Mouse (Mus musculus) cerebellum, adult 9-11 months (tissue): ENCODE results near the gene Npm1.

Experiments used
- DNase-seq: peaks from one replicate; pipeline ENCODE4 v3.0.0; 2022

The Npm1 gene

DNA sequence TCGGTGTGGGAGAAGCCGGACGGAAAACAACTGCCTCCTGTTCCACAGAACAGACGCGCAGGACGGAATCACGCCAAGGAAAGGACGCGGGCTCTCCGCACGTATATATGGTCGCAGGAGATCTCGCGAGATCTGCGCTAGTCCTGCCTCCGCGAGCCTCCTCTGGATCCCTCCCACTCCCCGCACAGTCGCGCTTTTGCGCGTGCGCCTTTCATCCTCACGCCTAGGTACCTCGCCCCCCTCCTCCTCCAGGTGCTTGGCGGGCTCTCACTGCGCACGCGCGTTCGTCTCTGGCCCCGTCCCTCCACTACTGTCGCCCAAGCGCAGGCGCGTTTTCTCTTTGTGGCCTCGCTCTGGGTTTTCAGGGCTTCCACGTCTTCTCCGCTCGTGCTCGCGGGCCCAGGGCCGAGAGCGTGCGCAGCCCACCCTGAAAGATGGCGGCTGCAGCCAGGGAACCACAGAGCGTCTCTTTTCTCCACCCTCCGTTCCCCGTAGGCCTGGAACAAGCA lies at the start of gene Npm1:
TSS of gene Npm1 (minus strand) at position 209 of the 509 bp plus-strand sequence.
- DNase-seq: peak; percentile 100

DNA sequence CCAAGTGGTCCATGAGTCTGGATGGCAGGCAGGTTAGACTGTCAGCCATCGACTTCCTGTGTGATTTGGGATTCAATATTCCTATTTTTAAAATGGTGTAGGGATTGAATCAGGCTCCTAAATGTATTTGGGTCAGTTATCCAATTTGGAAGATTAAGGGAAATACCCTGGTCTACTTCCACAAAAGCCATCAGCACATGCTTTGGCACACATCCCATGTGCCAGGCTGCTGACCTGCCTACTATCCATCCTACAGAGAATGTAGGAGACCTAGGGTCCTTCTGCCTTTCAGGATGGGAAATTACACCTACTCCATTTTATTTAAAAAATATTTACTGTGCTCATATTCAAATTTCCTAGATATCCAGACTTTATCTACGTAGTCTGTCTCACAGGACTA lies 44.4 kb upstream of the Npm1 start:
- DNase-seq: peak; percentile 32

DNA sequence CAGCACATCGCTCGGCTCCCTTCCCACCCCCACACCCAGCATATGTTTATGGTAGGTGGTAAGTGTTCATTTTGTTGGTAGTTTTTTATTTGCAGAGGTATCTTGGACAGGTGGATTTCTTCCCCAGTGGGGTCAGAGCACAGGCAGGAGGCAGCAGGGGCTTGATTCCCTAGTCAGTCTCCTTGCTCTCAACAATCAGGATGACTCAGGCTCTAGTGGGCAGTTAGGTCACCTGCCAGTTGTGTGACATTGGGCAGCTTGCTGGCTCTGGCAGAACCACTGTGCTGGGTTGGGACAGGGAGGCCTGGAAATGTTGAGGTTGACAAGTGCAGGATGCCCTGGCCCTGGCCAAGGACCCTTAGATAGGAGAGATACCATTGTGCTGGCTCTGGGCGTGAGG lies 42.0 kb upstream of the Npm1 start:
- peak; percentile 39 for DNase-seq

DNA sequence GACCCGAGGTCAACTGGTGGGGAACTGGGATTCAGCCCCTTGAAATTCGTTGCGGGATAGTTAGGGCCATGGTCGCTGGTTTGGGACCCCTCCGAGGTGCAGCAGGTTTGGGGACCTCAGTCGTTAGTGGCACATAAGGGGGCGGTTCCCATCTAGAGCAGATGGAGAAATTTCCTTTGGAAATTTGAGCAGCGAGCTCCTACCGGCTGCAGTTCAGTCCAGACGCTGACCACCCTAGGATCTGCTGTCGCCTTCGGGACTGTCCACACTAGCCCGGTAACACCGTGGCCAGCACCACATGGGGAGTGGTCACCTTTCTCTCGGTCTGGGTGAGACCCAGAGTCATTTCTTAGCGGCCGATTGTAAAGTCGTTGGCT lies 41.3 kb upstream of the Npm1 start:
- DNase-seq: peak; percentile 47

DNA sequence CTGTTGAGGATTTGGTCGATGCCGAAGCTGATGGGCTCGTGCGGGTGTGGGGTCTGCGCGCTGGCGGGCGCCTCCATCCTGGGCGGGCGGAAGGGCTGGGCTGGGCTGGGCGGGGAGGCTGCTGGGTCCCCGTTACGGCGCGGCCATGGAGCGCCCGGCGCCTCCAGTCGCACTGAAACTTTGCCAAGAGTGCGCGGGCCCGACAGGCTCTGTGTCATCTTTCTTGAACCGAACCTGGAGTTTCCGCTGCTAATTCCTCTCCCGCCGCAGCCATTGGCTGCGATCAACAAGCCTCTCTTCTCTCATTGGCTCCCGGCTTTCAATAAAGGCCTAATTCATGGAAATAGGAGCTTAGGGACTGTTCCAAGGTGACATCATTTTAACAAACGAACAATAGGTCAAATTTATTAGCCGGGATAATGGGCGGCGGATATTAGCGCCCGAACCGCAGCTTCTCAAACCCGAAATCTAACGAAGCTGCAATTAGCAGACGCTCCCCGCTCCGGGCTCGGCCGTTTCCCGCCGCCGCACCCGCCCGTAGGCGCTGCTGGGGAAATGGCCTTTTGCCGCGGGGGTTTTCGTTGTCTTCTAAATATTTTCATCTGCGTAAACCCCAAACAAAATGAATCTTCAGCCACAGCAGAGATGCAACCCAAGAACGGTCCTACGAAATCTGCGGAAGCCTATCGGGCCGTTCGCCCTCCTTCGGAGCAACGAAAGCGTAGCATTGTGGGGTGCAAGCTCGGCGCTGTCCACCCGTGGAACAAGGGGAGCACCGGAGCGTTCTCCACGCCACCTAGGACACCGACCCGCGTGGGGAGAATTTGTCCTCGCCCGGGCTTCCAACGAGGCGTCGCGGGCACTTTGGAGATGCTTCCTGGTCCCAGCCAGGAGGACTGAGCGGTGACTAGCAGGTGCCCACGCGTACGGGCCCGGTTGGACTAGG lies 40.6 kb upstream of the Npm1 start, which contains the start of gene Tlx3:
TSS of gene Tlx3 (minus strand) at position 207 of the 946 bp plus-strand sequence.
- DNase-seq: peak; percentile 93

DNA sequence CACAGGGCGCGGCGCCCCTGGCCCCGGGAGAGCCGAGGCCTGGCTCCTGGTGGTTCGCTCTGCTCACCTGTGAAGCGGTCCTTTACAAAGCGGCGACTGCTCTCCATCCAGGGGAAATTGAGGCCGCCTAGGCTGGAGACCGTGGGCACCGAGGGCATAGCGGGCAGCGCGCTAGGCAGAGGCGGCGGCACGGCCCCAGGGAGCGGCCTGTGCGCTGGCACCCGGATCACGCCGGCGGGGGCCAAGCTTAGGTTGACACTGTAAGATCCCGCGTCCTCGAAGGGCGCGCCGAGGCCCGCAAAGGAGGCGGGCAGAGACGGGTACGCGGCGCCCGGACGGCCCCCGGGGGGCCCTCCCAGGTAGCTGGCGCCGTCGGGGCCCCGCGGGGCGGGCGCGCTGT lies 40.0 kb upstream of the Npm1 start:
- no peak for DNase-seq

DNA sequence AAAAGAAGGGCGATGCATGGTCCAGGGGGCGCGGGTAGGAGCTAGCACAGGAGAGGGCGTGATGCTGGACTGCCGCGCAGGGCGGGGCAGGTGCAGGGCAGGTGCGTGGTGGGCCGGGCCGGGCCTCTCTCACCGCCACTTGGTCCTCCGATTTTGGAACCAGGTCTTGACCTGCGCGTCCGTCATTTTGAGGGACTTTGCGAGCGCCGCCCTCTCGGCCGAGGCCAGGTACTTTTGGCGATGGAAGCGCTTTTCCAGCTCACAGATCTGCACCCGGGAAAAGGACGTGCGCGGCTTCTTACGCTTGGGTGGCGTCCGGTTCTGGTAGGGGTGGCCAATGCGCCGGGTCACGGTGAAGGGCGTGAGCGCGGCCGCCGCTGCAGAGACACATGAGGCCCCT lies 39.3 kb upstream of the Npm1 start:
- DNase-seq: peak; percentile 86

DNA sequence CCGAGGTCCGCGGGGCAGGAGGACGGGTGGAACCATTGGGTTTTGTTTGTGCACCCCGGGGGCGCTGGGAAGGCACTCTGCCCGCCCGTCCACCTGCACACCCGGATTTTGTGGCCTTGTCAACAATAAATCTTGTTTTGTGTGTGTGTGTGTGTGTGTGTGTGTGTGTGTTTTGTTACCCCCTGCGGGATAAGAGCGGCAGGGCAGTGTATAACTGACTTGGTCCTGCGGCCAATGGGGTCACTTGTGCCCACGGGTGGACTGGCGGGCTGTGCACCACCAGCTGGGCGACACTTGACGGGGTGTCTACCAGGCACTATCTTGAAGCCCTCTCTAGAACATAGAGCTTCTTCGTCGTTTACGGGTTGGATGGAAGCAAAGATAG lies 38.6 kb upstream of the Npm1 start:
- DNase-seq: peak; percentile 55

DNA sequence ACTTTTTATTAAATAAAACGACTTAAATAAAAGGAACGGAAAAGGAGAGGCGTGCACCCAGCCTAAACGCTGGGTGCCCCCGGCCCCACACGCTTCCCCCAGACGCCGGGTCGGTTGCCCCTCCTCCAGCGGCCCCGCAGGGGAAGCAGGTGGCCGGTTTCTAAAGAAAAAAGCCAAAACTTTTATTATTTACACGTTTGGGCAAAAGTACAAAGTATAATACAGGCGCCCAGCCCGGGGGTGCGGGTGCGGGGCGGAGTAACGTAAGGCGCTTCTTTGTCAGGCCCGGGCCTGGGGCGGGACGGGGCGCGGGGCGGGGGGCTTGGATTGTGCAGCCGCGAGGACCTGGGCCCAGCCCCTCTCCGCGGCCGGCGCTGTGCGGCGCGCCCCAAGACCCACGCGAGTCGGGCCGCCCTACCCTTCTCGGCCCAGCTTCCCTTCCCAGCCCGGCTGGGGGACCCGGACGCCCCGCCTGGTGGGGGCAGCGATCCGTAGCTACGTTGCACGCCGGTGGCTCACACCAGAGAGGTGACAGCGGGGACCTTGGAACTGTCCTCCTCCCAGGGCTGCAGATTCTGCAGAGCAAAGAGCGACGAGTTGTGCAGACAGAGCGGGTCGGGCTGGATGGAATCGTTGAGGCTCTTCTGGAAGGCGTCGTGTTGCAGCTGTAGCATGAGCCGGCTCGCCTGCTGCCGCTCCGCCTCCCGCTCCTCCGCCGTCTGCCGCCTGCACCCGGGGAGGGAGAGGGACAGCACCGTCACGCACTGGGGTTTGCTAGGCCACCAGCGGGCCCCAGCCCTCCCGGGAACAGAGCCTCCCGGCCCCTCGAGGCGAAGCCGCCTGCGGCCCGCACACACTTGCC lies 38.0 kb upstream of the Npm1 start:
- DNase-seq: peak; percentile 62

DNA sequence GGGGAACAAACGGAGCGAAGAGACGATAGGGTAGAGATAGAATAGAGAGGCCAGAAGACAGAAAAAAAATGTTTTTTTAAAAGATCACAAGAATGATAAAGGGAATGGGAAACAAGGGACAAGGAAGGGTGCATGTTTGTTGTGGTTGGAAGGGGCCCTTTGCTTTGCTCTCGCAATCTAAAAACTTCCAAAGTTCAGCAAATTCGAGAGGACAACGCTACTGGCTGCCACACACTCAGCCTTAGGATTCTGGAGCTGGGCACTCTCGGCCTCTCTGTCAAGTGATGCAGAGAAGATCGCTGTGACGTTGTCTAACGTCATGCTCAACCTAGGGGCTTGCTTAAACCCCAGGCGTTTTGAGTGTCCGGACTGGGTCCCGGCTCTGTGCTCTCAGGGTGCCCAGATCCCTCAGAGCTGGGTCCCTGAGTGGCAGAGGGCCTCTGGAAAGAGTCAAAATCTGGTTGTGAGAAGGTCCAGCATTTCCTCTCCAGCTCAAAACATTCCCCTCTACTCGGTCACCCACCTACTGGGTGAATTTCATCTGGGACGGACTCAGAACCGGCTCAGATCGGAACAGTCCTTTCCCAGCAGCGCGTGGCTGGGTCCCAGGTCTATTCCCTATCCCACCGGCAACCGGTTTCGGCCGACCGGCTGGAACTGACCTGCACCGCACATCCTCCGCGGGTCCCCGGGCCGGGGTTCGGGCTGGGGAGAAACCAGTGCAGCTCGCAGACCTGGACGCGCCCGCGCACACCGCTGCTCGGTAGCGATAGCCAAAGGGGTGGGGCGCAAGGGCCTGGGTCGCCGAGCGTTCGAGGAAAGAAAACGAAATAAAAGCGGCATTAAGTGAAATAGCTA lies 37.1 kb upstream of the Npm1 start:
- DNase-seq: peak; percentile 43

DNA sequence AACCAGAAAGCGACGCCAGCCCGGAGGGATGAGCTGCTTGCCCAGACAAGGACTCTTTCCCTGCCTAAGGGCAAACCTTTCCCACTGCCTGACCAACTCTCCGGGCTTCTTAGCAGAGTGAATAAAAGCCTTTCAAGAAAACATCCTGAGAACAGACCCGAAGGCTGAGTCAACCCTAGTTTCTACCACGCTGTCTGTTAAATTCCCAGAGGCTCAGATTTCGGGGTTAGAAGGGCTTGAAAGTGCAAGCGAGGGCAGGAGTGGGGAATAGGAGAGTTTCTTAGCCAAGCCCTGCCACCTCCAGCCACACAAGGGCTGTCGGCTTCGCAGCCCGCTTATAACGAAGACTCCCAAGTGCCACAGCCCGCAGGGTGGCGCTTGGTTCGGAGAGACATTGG lies 36.1 kb upstream of the Npm1 start:
- DNase-seq: no peak

DNA sequence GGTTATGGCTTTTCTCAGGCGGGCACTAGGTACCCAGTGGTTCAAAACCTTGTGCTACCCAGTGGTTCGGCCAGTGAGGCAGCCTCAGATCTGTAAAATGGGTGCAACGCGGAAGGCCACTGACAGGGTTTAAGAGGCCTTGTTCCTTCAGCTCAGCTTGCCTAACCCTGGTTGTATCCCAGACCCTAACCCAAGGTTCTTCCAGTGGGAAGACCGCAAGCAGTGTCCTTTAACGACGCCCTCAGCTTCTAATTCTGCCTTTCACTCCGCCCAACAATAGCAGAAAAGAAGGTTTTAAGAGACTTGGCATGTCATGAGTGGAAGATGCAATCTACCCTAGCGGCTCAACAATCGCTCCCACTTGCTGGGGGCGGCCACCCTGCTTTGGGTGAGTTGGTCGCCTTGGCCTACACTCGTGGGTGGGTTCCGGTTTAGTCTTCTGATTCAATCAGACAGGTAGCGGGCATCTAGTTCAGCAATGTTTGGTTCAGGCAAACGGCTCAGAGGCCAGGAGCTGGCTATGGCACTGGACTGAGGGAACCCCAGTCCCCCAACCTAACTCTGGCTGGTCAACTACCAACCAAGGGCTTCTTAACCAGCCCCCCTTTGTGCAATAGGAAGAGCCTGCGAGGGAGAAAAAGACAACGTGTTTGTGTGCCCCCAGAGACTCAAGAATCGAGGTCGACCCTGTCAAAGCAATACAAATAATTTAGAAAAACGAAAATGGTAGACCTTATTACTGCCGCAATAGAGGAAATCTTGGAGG lies 35.5 kb upstream of the Npm1 start:
- no peak for DNase-seq

DNA sequence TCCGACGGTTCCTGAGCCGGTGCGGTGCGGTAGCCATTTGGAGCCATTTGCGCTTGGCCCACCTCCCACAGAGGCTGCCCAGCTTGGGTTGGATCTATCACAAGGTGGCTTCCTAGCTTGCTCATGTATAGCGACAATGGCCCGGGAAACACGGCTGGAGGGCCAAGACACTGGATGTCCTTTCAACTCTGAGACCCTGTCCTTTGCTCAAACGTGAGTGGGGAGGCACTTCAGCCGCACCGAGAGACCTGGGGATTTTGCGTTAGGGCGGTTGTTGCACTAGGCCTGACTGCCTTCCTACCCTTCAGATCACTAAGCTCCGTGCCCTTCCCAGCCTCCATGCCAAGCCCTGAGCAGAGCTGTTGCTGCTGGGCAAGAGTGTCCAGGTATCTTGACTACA lies 34.7 kb upstream of the Npm1 start:
- DNase-seq: peak; percentile 66

DNA sequence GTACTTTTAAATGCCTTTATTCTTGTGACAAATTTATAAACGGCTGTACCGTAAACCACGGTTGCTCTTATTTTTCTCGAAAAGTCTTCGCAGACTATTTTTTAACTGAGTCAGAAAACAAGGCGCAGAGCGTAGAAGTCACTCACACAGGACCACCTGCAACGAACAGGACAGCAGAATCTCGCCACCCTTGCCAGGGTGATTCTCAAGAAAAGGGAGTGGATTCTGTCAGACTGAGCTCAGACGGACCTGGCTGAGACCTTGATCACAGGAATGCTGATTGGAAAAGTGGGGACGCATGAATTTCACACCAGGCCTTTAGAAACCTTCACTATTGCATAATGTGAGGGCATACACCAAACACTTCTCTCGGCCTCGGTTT lies 34.1 kb upstream of the Npm1 start:
- DNase-seq: no peak

DNA sequence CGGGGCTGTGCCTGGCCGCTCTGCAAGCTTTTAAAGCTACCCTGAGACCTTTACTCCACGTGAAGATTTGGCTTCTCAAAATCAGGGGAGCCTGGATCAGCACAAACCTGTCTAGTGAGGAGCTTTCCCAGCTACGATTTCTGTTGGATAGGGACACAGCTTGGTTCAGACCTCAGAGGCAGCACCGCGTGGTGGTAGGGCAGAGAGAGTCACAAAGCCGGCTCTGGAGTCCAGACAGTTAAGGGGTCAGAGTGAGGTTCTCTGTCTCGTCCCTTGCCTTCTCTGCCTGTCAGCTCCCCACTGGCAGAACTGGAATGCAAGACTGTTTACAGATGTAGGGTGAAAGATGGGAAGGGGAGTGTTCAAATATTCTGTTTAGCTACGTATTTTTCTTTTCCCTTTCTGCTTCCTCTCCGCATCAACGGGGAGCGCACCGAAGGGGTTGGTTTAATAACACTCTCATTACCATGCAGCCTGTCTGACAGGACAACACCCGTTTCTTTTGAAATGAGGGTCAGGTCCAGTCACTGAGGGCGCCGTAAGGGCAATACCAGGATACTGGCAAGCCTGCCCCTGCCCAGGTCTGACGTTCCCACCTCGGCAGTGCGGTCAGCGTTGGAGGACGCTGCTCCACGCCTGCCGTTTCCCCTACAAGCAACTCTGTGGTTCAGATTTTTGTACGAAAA lies 33.6 kb upstream of the Npm1 start:
- DNase-seq: peak; percentile 40

DNA sequence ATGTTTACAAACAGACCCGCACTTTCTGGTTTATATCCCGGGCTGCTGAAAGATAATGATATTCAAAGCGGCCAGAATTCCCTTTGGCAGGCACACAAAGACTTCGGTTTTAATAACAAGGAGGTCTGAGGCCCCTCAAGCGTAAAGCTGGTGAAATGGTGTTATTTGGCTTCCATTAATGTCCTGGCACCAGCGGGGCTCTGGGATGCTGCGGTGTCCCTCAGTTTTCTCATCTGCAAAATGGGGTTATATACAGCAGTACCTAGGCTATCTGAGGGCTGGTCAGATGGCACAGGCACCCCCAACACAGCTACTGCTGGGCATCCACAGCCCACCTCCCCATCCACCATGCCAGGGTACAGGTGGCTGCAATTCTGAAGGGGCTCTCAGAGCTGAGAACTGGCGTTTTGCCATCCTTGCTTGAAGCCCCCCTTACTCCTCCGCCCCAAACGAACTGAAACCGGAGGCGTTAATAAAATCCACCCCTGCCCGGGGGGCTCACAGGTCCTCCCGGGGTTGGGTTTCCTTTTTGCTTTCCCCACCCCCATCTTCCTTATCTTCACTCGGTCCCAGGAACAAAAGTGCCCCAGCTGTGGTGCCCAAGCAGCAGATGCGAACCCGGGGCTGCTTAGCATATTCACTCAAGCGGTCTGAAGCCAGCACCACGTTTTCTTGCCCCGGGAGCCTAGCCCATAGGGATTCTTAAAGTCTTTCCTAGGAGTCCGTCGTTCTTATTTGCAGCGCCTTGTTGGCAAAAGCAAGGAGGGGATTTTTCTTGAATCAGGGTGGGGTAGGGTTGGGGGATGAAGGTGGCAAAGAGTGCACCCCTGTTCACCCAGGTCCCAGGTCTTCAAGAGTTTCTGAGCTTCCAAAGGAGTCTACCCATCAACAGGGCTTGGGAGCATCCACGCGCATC lies 32.8 kb upstream of the Npm1 start:
- DNase-seq: peak; percentile 38

DNA sequence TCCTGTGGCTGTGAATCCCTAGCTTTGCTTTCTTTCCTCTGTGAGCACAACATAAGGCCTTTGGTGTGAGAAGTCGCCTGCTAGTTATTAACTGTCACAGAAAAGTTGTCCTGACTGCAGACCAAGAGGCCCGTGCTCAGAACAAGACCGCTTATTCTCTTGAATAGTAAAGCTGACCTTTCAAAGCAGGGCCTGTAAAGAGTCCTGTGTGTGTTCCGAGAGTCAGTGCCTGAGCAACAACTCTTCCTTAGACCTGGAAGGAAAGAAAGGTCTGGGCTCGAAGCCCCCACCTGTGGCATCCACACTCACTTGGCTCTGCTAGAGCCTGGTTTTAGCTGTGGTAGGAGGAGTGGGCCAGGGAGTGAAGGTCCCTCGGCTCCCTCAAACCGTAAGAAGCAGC lies 32.1 kb upstream of the Npm1 start:
- DNase-seq: no peak

DNA sequence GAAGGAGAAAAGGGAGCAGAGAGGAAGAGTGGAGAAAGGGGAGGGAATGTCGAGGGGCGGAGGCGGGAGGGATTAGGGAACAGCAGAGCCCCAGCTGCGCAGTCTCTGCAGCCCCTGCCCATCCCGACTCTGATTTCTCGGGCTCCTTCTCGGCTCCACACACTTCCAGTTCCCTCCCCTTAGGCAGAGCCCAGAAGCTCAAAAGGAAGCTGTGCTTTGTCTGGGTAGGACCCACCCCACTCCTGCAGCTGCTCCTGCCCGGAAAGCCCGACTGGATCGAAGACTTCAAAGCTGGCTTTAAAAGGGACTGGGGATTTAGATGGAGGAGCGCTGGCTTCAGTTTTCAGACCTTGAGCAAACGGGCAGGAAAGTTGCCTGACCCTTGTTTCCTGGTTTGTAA lies 30.7 kb upstream of the Npm1 start:
- DNase-seq: no peak

DNA sequence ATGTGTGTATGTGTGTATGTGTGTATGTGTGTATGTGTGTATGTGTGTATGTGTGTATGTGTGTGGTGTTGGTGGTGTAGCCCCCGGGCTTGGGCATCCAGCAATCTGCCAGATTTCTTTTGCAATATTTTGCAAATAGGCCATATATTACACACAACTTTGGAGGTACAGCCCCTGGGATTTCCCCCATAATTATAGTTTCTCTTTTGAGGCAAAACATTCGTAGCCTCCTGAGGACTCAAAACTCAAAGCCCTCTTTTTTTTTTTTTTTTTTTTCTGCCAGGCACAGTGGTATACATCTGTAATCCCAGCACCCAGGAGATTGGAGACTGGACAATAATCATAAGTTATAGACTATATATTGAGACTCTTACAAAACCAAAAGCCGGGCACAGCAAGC lies 18.8 kb upstream of the Npm1 start:
- DNase-seq: no peak

DNA sequence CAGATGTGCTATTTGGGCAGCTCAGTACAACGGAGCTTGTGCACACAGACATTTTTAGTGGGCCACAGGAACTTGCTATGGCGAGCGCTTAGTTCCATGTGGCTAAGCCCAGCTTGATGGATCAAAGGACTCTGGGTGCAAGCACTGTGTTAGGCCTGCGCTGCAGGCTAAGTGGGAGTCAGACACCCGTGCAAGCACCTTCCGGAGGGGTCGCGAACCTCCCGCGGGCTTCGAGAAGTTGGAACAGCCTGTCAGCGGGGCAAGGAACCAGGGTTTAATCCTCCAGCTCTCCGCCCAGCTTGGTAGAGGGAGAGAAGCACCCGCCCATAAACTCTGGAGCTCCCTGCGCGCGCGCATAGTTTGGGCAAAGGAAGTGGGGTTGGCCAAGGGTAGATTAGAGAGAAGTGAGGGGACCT lies 17.7 kb upstream of the Npm1 start:
- DNase-seq: no peak
